Mouse (Mus musculus) midbrain, postnatal 0 days (tissue): ENCODE data around the gene Dok3. TPM values are rescaled to one million over a fixed set of nuclear protein-coding genes. Genes with fewer than 3 reads are reported as not detected.
A peak's percentile ranks its signal among the peaks of the same experiment; 100 is the strongest.
"Not testable (repeated sequence)": the region's sequence is repeated elsewhere in the genome, so short reads cannot be mapped to it uniquely, and the experiment has no call there.

ENCODE experiments used
- ATAC-seq: fragments of 200-750 bp; cut with Nextera tagmentation; 2 replicates; pipeline ENCODE4 v1.8.0; 2017; ENCODE audit warnings: moderate number of reproducible peaks, mild to moderate bottlenecking, moderate TSS enrichment, moderate library complexity; ENCODE audit not compliant: low FRiP score
- DNase-seq: peaks from one replicate; pipeline ENCODE4 v3.0.0-alpha.2; 2015; ENCODE audit warnings: low spot score
- H3K27ac ChIP-seq: fragments of 300-500 bp; sonication (generic); 2 replicates; pipeline ENCODE4 v1.5.1; 2014; ENCODE audit warnings: low read depth, mild to moderate bottlenecking, low read length, mixed read lengths
- H3K27me3 ChIP-seq: fragments of 300-500 bp; sonication (generic); 2 replicates; pipeline ENCODE4 v1.6.1; 2014; ENCODE audit warnings: low read length, control low read depth, mixed read lengths; ENCODE audit not compliant: insufficient read depth
- H3K36me3 ChIP-seq: fragments of 300-500 bp; sonication (generic); 2 replicates; pipeline ENCODE4 v1.6.1; 2014; ENCODE audit warnings: low read length, control low read depth, mixed read lengths; ENCODE audit not compliant: insufficient read depth
- H3K4me1 ChIP-seq: fragments of 300-500 bp; sonication (generic); 2 replicates; pipeline ENCODE4 v1.6.1; 2014; ENCODE audit warnings: mild to moderate bottlenecking, control low read depth, antibody characterized with exemption, low read length, mixed read lengths; ENCODE audit not compliant: insufficient read depth
- H3K4me2 ChIP-seq: fragments of 300-500 bp; sonication (generic); 2 replicates; pipeline ENCODE4 v1.6.1; 2014; ENCODE audit warnings: low read depth, mild to moderate bottlenecking, low read length, mixed read lengths; ENCODE audit not compliant: poor library complexity, severe bottlenecking
- H3K4me3 ChIP-seq: fragments of 300-500 bp; sonication (generic); 2 replicates; pipeline ENCODE4 v1.5.1; 2014; ENCODE audit warnings: low read depth, mild to moderate bottlenecking, low read length, moderate library complexity
- H3K9ac ChIP-seq: fragments of 300-500 bp; sonication (generic); replicated peaks from 2 replicates; pipeline ENCODE4 v1.6.1; 2014; ENCODE audit warnings: mild to moderate bottlenecking, low read length, moderate library complexity, mixed read lengths; ENCODE audit not compliant: poor library complexity, severe bottlenecking
- H3K9me3 ChIP-seq: fragments of 300-500 bp; sonication (generic); 2 replicates; pipeline ENCODE4 v1.6.1; 2016; ENCODE audit warnings: low read length, control low read depth
- CTCF ChIP-seq: IDR thresholded peaks from 2 replicates; pipeline ENCODE4 v1.5.1; 2016; ENCODE audit warnings: antibody characterized with exemption, mild to moderate bottlenecking
- WGBS: fragments of 180-500 bp; shearing (Covaris S2); extraction: QIAGEN DNeasy Blood & Tissue Kit; methylation state at CpG from one replicate; pipeline ENCODE4 v1.1.7; 2014; 5-methylcytosine and 5-hydroxymethylcytosine counted together
- polyA plus RNA-seq: library from polyadenylated mRNA; unstranded; fragments of >200 nt; fragmentation: Nextera tagmentation; extraction: Ambion mirVana; gene quantifications from 2 replicates; pipeline ENCODE4 v1.2.1, GENCODE M21; 2015
- total RNA-seq: library from RNA; depleted of rRNA; stranded (reverse); fragments of >200 nt; gene quantifications from 2 replicates; pipeline ENCODE4 v1.2.3, GENCODE M21; 2014

Gene Dok3
- total and polyA plus RNA-seq, 2 experiments from 2014 or later = 1.4 to 3.0 TPM

DNA sequence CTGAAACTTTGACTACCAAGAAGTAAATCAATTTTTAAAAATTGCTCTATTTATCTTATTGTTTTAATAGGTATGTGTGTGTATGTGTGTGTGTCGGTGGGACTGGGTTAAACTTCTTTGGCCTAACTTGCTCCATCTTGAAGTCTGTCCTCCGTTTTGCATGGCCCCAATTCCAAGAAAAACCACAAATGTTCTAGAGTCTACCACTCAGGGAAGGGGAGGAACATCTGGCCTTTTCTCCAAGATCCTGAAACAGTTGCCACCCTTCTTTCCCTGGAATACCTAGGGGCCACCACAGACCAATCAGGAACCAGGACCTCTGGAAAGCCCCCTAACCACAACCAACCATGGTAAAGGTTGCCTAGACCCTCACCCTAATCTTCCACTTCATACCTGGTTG is 42.9 kb upstream of the Dok3 start:
- Histone ChIP-seq H3K4me2 (peak overlapping the region; percentile 88; the same call in 1 of the 2 replicates), H3K4me3 (no peak overlapping the region)

DNA sequence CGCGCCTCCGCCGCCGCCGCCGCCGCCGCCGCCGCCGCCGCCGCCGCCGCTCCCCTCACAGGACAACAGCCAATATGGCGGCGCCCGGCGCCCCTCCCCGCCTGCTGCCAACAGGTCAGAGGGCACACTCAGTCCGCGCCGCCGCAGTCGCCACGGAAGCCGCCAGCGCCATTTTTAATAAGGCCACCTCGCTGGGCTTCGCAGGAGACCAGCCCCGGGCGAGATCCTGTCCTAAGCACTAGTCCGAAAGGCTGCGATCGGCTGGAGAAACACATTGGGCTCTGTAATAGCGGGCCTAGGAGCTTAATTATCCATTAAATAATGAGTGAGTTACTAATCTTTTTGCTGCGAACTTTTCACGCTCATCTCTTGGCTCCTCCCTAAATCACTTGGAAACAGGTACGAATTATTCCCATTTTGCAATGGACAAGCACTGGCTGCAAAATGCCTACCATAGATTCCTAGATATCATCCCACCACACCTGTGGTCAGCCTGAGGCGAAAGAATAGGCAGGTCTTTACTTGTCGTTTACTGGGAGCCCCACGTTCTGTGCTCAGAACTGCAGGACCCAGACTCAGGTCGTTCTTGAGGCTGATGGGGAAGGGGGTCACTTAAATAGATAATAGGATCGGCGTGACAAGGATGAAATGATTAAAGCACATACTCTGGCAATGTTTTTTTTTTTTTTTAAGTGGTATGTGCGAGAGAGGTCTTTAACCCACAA is 42.1 kb upstream of the Dok3 start, which contains the start of gene Fam193b:
TSS of gene Fam193b (minus strand) at position 94 of the 725 bp plus-strand sequence.
- peaks cover 10% of the 10 kb centered on the region; the same call in 1 of the 2 replicates for H3K4me1 ChIP-seq
- H3K9ac ChIP-seq = peak within 1 kb of the TSS; percentile 93
- no peaks in the 10 kb centered on the region for H3K9me3 ChIP-seq
- H3K36me3 ChIP-seq = no peaks in the 10 kb centered on the region
- ATAC-seq = peak; percentile 89
- WGBS = under 1% methylated on average over 35 of the region's 47 CpGs
- H3K27me3 ChIP-seq = no peaks in the 10 kb centered on the region
- peak within 1 kb of the TSS; percentile 98 for H3K4me3 ChIP-seq
- no peak for TF ChIP-seq CTCF
- H3K4me2 ChIP-seq = peak within 1 kb of the TSS; percentile 88
- peak within 1 kb of the TSS; percentile 85 for H3K27ac ChIP-seq
- DNase-seq = peak; percentile 96

More for the DNA sequence above, 42.9 kb upstream of the Dok3 start:
- Histone ChIP-seq H3K9ac (no peak overlapping the region), H3K27me3 (no peaks in the 10 kb centered on the region), H3K9me3 (no peaks in the 10 kb centered on the region), H3K27ac (no peak overlapping the region), H3K4me1 (peaks cover 10% of the 10 kb centered on the region; the same call in 1 of the 2 replicates), H3K36me3 (no peaks in the 10 kb centered on the region)
- TF ChIP-seq CTCF = no peak
- DNase-seq (no peak), ATAC-seq (no peak)
- 91% methylated on average over 2 of the region's 2 CpGs for whole genome bisulfite sequencing

DNA sequence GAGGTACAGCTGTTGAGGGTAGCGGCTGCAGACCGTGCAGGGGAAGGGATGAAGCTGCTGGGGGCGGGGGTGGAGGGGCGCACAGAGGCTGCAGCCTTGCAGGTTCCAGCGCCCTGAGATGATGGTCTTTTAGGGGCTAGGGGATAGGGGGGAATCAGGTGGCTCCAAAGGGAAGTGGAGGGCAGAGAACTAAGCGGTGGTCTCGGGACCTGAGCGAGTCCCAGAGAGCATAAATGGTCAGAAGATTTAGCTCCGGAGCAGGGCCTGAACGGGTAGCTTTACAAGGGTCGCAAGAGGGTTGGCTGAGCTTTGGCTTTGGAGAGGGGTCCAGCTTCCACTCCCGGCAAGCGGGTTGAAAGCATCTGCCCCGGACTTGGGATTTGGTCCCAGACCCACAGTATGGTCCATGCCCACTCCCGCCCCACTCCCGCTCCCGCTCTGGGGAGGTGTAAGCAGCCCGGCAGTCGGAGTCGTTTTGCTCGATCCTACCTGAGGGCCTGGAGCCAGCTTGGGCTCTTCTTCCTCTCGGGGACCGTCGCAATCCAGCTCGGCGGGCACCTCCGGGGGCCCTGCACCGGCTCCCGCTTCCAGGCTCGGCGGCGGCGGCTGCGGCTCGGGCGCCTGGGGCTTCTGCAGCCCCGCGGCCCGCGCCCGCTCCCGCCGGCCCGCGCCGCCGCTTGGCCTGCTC is 41.3 kb upstream of the Dok3 start:
- Histone ChIP-seq H3K27ac (peak overlapping the region; percentile 85), H3K9me3 (no peaks in the 10 kb centered on the region), H3K4me3 (peak overlapping the region; percentile 98), H3K9ac (peak overlapping the region; percentile 93), H3K36me3 (no peaks in the 10 kb centered on the region), H3K4me1 (peaks cover 10% of the 10 kb centered on the region; the same call in 1 of the 2 replicates), H3K27me3 (no peaks in the 10 kb centered on the region), H3K4me2 (peak overlapping the region; percentile 88)
- no peak for TF ChIP-seq CTCF
- ATAC-seq (peak; percentile 69), DNase-seq (peak; percentile 32)
- WGBS = 1% methylated on average over 46 of the region's 47 CpGs

DNA sequence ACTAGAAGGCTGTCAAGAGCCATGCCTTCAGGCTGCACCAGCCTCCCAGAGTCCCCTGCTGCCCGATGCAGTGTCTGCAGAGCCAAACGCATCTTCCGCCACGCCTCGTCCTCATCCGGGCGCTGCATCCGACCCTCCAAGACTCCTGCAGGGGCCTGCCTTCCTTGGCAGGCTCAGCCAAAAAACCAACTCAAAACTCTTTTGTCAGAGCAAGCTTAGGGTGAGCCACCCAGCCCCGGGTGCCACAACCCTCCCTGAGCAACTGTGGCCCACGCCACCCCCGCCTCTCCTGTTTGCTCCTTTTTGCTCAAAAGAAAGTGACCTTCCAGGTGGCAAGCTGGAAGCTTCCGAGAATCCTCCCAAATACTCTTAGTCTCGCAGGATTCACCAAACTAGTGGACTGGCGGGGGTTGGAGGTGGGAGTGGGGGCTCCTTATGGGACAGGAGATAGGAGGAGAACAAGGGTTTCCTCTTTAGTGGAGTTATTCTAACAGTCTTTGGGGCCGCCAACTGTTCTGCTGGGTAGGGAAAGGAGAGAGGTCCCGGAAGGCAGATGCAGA is 40.7 kb upstream of the Dok3 start:
- WGBS = under 1% methylated on average over 16 of the region's 16 CpGs

DNA sequence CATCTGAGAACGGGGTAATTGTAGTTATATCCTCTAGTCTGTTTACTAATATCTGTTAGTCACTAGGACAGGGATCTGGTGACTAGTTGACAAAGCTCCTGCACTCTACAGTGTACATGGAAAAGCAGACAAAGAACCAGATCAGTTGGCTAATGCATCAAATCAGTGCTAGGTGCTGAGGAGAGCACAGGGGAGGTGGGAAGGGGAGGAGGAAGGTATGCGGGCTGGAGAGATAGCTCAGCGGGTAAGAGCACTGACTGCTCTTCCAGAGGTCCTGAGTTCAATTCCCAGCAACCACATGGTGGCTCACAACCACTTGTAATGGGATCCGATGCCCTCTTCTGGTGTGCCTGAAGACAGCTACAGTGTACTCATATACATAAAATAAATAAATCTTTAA is 39.4 kb upstream of the Dok3 start:
- H3K27ac ChIP-seq, H3K36me3 ChIP-seq, H3K4me3 ChIP-seq, H3K9me3 ChIP-seq, ATAC-seq, H3K9ac ChIP-seq, H3K27me3 ChIP-seq, H3K4me2 ChIP-seq, H3K4me1 ChIP-seq, DNase-seq: not testable (repeated sequence)
- WGBS = 94% methylated on average over 4 of the region's 4 CpGs

More for the DNA sequence above, 40.7 kb upstream of the Dok3 start:
- Histone ChIP-seq H3K27ac (peak overlapping the region; percentile 85), H3K9ac (peak overlapping the region; percentile 93), H3K4me2 (peak overlapping the region; percentile 88), H3K4me1 (peaks cover 10% of the 10 kb centered on the region; the same call in 1 of the 2 replicates), H3K36me3 (no peaks in the 10 kb centered on the region), H3K27me3 (no peaks in the 10 kb centered on the region), H3K9me3 (no peaks in the 10 kb centered on the region), H3K4me3 (peak overlapping the region; percentile 98)
- DNase-seq = peak; percentile 54
- TF ChIP-seq CTCF = peak; percentile 15; the same call in 1 of the 2 replicates
- no peak; the same call in 1 of the 2 replicates for ATAC-seq
